Mouse (Mus musculus) mesoderm, embryonic 11.5 days (tissue): ENCODE measurements at regions not wholly inside any gene's neighbourhood (a gene's known extent, or its start where the extent isn't known, plus 50 kb on each side); places are given as distances from the start of the nearest gene placed in this dataset.

Experiments used
- DNase-seq: peaks from one replicate; pipeline ENCODE4 v3.0.0-alpha.2; 2012; ENCODE audit warnings: low read depth, low spot score

DNA sequence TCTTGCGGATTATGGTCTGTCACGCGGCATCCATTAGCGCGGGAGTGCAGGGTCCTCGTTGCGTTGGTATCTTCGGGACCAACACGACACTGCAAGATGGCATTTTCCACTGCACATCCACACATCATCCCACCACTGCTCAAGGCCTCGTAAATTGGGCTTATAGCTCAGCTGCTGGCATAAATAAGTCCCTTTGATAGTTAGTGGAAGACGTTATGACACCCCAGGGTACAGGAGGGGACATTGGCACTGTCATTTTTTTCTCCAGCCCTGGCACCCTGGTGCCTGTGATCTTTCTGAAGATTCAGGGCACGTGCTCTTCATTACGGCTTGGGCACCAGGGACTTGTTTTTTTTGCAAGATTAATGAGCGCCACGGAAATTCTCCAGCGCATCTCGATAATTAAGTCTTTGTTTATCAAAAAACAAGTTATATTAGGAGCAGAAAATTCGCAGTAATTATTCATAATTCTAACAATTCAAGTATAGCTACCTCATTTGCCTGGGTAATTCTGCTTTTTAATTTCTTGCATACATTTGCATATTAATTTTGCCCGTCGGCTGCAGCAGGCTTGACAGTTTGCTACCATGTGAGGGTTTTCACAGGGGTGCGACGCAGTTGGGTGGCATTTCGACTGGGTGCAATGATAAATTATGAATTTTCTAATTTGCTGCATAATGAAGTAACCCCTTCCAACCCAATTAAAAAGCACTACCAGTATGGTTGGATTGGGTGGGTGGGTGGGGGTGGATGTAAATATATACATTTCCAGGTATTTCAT is 119.1 kb downstream of the Vrk1 start:
- DNase-seq = no peak

DNA sequence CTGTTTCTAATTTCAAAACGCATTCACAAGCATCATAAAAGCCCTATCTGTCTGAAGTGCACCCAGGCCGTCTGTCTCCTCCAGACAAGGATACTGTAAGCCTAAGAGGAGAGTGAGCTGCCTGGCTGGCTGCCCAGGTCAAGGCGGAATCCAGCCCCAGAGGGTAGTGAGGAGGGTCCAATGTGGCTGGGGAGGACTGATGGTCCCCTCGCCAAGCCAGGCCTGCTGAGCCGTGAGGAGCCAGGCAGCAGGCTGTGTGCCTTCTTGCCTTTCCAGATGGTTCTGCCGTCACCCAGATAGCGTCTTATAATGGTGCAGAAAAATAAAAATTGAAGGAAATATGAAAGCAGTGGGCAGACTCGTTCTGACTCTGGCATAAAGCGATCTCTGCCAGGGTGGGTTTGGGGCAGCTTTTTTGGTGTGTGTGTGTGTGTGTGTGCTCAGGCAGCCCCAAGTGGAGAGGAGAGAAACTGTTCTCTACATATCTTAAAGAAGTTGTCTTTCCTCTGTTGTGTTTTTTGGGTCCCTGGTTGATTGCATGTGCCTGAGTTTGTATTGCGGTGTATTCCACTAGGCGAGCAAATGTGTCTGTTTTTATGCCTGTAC is 120.1 kb downstream of the Vrk1 start:
- no peak for DNase-seq

DNA sequence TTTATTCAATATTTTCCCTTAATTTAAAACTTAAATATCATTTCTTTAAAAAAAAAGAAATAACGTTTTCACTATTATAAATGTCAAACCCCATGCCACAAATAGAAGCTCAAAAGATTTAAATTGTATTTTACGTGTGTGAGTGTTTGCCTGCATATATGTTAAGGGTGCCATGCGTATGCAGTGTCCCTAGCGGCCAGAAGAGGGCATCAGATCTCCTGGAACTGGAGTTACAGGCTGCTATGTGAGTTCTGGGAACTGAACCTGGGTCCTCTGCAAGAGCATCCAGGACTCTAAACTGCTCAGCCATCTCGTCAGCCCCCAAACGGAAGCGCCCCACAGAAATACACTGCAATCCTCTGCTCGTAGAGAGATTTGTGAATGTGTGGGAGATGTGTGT is 122.7 kb downstream of the Vrk1 start:
- no peak for DNase-seq

DNA sequence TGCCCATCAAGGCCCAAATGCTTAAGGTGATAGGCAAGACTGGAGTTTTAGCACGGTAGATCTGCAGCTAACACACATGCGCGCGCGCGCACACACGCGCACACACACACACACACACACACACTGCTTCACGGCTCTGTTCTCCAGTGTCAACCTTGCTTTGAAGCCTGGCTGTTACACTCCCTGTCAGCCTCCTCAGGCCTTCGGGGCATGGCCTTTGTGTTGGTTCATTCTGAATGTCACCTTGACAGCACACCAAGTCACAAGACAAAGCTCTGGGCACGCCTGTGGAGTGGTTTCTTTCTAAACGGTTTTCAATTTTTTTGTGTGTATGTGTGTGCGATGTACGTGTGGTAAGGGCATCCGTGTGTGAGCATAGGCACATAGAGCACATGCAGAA is 128.4 kb downstream of the Vrk1 start:
- DNase-seq = no peak

DNA sequence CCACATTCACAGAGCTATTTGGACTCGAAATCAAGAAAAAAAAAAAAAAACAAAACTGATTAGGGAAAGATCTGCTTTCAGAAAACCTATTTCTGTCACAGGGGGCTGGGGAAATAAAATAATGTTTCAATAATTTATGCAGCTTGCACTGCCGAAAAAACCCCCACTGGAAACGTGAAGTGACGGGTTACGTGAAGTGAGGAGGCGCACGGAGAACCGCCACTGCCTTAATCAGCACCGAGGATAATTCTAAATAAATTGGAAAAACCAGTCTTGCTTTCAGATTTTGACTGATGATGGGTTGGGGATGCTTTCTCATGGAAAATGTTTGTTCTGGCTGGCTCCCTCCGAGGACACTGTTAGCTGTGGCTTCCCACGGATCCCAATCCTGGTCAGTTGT is 129.5 kb downstream of the Vrk1 start:
- DNase-seq = no peak

DNA sequence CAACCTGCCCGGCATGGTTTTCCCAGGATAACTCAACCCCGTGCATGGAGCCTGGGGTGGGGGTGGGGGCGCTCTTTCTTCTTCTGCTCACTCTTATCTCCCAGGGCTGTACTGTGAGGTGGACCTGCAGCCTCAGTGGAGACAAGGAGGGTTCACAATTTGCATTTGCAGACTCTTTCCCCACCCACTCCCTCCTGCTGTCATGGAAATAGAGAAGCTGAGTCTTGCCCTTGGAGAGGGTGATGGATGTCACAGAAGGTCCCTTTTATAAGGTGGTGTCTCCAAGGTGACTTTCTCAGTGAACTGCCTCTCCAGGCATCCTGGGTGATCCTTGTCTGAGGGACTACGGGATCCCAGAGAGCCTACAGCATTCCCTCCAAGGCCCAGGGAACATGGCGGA is 129.9 kb downstream of the Vrk1 start:
- DNase-seq = no peak

DNA sequence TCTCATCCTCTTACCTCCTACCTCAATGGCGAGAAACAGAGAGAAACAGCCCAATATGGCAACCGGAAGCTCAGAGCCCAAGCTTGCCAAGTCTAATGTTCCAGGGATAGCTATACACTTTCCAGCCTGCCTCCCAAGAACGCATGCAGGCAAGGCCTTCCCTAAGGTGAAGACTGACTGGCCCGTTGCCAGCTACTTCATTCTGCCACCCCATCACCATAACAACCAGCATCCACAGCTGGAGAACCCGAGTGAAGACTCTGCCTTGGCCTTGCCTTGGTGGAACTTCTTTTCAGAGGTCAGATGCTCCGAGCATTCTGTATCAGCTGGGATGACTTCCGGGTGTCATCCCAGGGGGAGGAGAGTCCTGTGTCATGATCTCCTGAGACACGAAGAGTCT is 130.6 kb downstream of the Vrk1 start:
- no peak for DNase-seq

DNA sequence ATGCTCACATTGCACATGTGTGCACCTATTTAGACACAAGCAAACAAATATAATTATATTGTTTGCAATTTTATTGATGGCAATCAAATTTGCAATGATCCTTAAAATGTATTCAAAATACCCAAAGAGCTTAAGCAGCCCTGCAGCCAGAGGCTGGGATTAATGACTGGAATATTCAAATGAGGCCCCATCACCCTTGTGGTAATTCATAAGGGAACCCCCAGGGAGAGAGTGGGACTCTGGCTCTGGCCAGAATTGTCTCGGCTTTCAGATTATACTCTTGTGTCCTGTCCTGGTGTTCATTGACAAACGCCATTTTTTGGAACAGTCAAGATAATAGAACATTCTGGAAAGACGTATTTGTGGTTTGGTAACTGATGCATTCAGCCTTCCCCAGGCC is 133.5 kb downstream of the Vrk1 start:
- DNase-seq = no peak

DNA sequence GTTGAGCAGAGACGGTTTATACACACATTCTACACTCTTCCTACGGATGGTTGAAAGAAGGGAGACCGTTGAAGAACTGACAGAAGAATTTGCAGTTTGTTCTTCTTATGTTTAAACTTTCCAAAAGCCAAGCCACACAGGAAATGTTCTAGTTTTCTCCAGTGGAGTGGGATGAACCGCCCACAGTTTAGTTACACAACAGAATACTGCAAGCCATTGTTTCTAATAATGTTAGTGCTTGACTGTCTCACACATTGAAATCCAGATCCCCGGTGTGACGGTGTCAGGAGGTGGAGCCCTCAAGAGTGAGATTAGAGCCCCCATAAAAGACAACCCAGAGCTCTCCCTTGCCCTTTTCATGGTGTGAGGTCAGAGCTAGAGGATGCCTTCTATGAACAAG is 146.8 kb downstream of the Vrk1 start:
- no peak for DNase-seq

DNA sequence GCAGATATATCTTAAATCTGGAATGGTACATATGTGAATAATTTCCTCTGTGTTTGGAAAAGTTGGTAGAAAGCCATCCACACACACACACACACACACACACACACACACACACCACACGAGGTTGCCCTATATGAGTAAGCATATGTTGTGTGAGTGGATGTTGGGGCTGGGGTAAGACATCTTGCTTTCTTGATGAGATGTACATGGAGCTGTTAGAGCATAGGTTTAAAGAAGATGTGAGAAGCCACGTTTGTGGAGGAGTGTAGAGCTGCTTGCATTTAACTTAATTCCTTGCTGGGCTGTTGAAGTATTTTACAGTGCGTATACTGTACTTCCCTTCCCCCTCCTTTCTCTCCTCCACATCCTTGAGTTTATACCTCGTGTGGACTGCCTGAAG is 147.8 kb downstream of the Vrk1 start:
- DNase-seq = no peak

DNA sequence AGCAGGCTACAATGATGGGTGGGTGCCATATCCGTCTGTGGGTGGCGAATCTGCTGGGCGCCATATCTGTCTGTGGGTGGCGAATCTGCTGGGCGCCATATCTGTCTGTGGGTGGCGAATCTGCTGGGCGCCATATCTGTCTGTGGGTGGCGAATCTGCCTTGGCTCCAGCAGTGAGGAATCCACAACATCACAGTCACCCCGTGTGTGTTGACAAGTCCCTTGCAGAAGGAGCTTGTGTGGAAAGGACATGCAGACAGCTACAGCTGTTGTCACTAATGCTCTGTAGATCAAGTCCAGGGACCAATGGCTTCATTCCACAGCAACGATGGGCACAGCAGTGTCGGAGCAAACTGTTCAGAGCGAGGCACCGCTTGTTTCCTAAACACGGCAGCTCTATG is 148.6 kb downstream of the Vrk1 start:
- DNase-seq = no peak

DNA sequence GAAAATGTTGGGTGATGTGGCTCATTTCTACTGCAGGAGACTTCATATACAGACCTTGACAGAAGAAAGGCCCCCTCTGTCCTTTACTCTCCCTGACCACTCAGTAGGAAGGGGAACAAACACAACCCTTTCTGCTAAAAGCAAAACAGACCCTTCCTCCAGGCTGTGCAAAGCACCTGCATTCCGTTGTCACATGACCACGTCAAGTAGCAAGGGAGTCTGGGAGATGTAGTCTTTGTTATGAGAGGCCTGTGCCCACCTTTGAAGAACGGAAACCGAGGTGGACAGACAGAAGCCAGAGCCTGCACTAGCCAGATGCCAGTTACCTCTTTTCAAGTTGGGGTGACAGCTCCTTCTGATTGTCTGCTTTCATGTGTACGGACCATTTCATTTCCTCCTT is 161.3 kb downstream of the Vrk1 start:
- no peak for DNase-seq

DNA sequence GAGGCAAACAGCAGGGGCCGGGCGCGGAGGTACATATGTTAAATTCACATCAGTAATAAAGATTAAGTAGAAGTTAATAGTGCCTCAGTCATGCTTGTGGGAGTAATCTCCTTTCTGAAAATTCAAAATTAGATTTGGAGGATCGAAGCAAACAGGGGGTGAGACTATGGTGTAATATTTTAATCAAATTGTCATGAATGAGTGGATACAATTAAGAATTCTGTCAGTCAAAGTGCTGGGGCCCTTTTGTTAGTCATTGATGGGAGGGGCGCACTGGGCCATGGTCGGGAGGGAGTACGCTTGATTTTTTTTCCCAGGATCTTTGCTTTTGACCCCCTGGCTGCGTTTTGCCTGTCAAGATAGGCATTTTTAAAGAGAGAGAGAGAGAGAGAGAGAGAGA is 163.2 kb downstream of the Vrk1 start:
- no peak for DNase-seq

DNA sequence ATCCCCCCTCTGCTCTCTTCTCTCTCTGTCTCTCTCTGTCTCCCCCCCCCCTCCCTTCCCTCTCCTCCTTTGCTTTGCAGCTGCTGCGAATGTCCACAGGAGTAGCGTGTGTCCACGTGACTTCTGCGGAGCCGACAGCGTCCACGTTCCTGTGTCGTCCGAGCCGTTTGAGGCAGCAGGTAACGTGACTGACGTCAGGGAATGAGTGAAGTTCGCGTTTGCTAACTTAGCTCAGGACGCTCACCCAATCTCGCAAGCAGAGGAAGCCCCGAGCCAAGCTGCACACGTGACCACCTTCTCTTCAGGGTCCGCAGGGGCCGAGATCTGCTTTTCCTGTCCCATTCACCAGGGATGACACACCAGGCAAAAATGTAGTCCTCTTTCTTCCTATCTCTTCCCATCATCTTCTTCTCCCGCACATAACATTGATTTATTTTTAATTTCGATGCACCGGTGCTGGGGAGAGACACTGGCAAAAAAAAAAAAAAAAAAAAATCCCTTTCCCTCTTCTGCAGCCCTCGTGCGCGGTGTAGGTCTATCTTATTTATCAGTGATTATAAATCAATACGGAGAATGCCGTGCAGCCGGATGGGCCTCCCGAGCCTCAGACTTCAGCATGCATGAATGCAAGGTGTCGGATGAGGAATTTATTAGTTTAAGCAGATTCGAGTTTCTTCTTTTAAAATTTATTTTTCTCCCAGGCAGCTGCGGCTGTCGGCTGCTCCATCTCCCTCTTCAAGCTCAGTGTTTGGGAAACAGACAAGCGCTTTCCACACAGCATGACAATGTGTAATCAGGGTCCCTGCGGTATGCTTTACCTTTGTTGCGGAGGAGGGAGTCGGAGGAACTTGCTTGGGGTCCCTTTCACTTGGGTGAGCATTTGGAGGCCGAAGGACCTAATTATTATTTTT is 164.3 kb downstream of the Vrk1 start:
- DNase-seq = peak; percentile 65

DNA sequence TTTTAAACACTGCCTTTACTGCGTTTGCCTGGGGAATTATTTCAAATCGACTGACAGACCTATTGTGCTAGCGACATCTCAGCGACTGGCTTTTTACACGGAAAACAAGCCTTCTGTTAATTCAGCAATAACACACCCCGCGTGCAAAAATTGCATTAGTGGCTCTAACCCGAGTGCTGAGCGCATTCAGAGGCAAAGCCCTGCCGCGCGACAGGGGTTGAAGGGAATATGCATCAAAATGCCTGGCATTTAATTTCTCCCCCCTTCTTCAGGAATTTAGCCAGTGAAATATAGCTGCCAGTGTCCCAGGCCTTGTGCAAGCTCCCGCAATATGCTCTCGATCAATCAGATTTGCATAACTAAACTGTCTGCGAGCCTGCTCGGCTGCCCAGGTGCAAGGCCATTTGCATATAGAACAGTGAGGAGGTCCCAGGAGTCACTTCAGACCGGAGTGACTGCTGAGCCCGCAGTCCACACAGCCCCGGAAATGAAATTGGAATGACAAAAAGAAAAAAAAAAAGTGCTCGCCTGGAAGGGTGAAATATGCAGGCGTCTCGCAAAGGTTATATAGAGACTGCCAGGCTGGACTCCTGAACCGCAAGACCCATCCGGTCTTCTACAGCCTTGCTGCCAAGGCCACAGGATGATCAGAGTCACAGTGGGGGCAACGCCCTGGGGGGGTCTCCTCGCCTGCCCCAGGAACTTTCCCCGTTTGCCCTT is 165.1 kb downstream of the Vrk1 start:
- peak; percentile 61 for DNase-seq

DNA sequence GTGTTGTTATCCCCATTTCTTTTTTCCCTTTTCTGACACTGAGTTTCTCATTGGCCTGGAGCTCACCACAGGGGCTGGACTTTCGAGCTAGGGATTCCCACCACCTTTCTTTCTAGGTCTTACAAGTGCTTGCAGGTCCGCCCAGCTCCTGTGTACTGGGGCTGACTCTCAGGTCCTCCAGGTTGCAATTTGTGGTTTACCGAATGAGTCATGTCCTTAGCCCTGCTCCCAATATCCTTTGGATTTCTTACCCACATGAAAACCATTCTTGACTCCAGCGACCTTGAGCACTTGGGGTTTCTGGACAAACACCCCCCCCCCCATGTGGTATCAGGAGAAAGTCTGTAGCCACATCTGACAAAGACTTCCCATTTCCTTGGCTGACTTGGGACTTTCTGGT is 167.3 kb downstream of the Vrk1 start:
- no peak for DNase-seq

DNA sequence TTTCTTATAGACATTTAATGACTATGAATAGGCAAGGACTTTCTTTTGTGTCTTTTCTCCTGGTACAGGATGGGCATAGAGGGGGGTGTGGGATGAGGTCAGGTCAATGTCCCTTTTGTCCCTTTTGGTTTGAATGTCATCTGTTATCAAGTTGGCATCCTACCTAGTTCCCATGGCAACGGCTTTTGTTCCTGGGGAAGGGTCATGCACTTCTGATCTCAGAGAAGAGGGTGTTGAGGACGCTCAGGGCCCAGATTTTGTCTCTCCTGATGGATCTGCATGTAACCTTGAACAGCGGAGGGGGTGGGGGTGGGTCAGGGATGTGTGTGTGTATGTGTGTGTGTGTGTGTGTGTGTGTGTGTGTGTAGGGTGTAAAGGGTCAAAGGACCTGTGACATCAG is 167.8 kb downstream of the Vrk1 start:
- DNase-seq = peak; percentile 39

DNA sequence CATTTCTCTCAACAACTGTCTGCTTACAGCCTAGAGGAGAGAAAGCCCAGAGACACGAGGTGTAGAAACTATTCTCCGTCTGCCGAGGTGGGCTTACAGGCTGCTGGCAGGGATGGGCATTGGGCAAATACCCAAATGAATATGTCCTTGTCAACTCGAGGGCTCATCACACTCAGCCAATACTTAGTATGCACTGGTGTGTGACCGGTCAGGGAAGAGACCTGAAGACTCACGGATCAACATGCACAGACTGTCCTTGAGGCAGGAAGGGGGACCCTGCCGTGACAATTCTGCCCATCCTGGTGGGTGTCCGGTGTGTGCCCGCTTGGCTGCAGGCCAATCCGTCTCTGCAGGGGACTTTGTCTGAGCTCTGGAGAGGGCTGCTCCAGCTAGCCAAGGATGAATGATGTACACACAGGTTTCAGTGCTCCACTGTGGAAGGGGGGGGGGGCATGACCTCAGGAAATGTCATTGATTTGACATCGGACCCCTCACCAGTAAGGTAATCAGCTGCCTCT is 168.7 kb downstream of the Vrk1 start:
- DNase-seq = no peak

DNA sequence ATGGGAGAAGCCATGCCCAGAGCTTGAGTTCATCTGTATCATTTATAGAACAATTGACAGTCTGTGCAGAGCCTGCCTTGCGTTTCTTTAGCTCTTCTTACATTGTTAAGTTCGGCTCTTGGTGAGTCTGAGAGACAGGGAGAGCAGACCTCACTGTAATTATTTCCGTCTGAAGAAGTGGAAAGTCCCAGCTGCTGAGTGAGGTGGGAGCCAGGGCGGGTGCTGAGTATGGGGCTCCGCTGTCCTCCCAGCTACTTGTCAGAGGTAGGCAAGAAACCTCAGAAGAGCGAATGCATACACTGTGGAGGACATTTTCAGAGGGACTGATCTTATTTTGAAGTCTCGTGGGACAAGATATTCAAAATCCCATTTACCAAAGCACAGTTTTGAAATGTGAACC is 172.9 kb downstream of the Vrk1 start:
- no peak for DNase-seq

DNA sequence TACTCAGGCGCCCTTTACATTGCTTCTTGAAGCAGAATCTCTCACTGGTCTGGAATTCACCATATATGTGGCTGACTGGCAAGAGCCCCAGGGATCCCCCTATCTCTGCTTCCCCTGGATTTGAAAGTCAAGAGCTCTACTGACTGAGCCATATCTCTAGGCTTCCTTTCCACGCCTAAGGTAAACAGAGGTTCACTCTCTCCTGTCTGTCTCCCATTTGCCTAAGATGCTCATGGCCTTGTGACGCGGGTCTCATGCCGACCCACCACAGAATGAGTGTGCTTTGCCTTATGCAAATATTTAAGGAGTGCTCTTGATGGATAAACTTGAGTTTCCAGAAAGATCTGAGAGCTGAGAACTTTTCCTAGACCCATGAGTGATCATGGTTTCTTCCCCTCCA is 173.9 kb downstream of the Vrk1 start:
- DNase-seq = no peak

DNA sequence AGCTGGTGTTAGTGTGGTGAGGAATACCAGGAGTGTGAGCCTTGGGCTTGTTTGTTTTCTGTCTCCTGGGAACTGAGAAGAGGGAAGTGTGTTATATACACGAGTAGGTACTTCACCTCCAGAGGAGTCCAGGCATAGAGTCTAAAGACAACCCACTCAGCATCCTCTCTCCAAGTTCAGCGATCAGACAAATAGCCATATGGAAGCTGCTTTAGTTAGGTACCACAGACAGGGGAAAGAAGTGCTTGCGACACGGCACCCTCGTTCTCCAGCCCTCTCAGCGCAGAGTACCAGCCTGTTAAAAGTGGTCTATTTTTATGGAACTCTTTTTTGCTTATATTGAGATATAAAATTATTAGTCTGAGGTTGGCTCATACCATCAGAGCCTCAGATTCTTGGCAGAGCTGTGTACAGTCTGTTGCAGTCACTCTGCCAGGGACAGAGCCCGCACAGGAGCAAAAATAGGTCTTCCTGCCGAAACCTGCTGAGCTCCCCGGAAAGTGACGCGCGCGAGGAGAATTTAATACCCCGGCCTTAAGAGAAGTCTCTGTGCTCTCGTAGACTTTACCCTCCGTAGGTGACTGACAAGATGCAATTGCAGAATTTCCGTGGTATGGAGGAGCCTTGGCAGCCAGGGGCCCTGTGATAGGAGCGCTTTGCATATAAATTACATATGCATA is 175.5 kb downstream of the Vrk1 start:
- DNase-seq = no peak
